Mouse (Mus musculus): ENCODE measurements around the gene Usb1.

DNA sequence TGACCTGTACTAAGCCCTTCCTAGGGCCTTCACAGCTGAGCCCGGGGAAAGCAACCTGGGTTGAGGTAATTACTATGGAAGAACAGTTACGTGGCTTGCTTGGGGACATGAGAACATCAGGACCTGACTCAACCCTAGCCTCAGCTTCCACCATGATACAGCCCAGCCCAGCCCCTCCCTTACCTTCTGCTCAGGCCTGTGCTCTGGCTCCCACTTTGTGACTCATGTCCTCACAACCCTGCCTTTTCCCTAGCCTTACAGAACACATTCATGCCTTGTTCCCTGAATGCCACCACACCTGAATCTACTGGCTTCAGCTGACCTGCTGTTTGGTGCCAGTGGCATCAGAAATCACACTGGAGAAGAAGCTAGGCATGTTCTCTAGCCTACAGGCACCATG is 16.3 kb downstream of the Usb1 start:
- TF ChIP-seq POLR2A (IDR thresholded peaks at IDR 0.05; ENCODE audit: extremely low read depth, insufficient read depth, low read length) (no peak), CTCF (IDR thresholded peaks at IDR 0.05; ENCODE audit: low read depth, low read length) (no peak)
